In the genomic region with DNA sequence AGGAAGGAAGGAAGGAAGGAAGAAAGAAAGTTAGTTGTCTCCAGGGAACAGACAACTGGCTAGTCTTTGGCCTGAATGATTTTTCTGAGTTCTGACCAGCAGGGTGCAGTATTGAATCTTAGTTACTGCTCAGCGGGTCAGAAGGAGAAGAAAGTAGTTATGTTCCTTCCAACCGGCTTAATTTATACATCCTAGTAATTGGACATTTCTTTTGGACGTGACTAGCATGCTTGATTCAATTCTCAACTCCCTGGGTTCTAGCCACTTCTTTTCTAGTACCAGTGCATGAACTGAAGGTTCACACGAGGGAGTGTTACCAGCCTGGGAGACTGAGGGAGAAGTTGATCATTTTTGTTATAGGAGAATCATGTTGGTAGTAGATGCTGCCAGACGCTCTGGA, we compare ENCODE assay signal across 9 mouse cellular contexts.
A peak's percentile ranks its signal among the peaks of the same experiment; 100 is the strongest.
DNase-seq lines count a peak whose midpoint lies in the region; ATAC-seq and TF ChIP-seq lines count a peak whose summit lies in the region.
"Had no signal": no experiment of that assay in that cellular context is flagged by ENCODE, and none has a peak within 500 bp of the region (broad histone marks: within the 10 kb centered on the region; RNA-seq: fewer than 3 reads in every experiment).

No protein-coding gene starts in this region.

- H3K36me3 ChIP-seq in lung, embryonic 14.5 days (ENCODE audit: insufficient read depth) = no peaks in the 10 kb centered on the region
- no peaks in the 10 kb centered on the region for H3K36me3 ChIP-seq in liver, postnatal 0 days (replicated peaks; ENCODE audit: insufficient read depth, low read length)
- H3K36me3 ChIP-seq: embryonic facial prominence, embryonic 12.5 days; lung, embryonic 15.5 days had no signal

- ATAC-seq in lung, embryonic 14.5 days (ENCODE audit: insufficient read depth) = no peak
- no peak for ATAC-seq in liver, postnatal 0 days

- H3K4me3 ChIP-seq in lung, embryonic 14.5 days (ENCODE audit: low read depth, low read length) = no peak overlapping the region
- no peak overlapping the region for H3K4me3 ChIP-seq in lung, adult 2 months (replicated peaks; ENCODE audit: extremely low read depth, low read depth, low read length)
- H3K4me3 ChIP-seq in liver, postnatal 0 days (ENCODE audit: low read depth, low read length) = no peak overlapping the region
- H3K4me3 ChIP-seq: embryonic facial prominence, embryonic 12.5 days; lung, embryonic 15.5 days had no signal

- H3K4me2 ChIP-seq in lung, embryonic 14.5 days = no peak overlapping the region
- H3K4me2 ChIP-seq in liver, postnatal 0 days (ENCODE audit: low read depth, low read length) = no peak overlapping the region
- H3K4me2 ChIP-seq: embryonic facial prominence, embryonic 12.5 days; lung, embryonic 15.5 days had no signal

- H3K27me3 ChIP-seq in lung, embryonic 14.5 days (ENCODE audit: insufficient read depth, low read length) = no peaks in the 10 kb centered on the region
- H3K27me3 ChIP-seq in liver, postnatal 0 days (ENCODE audit: insufficient read depth, low read length) = no peaks in the 10 kb centered on the region
- H3K27me3 ChIP-seq: embryonic facial prominence, embryonic 12.5 days; lung, embryonic 15.5 days had no signal

- TF ChIP-seq EP300 in liver, postnatal 0 days (IDR thresholded peaks at IDR 0.05; ENCODE audit: low read depth) = no peak

- no peaks in the 10 kb centered on the region for H3K4me1 ChIP-seq in lung, embryonic 14.5 days (ENCODE audit: insufficient read depth)
- H3K4me1 ChIP-seq in lung, adult 2 months (ENCODE audit: control insufficient read depth, insufficient read depth, low read length) = no peaks in the 10 kb centered on the region
- H3K4me1 ChIP-seq in liver, postnatal 0 days (ENCODE audit: insufficient read depth) = no peaks in the 10 kb centered on the region
- H3K4me1 ChIP-seq: embryonic facial prominence, embryonic 12.5 days; lung, embryonic 15.5 days had no signal

- TF ChIP-seq CTCF in lung, embryonic 14.5 days (IDR thresholded peaks at IDR 0.05; ENCODE audit: low read depth) = peak; percentile 62
- no peak for TF ChIP-seq CTCF in lung, adult 2 months (IDR thresholded peaks at IDR 0.05; ENCODE audit: insufficient read depth, low read length)
- TF ChIP-seq CTCF in liver, postnatal 0 days (IDR thresholded peaks at IDR 0.05; ENCODE audit: low read depth) = peak; percentile 39

- peak; percentile 89 for DNase-seq in lung, embryonic 14.5 days
- no peak for DNase-seq in lung, adult 2 months
- peak; percentile 68 for DNase-seq in adrenal gland, postnatal 10 days
- peak; percentile 59 for DNase-seq in embryo, embryonic 9.5 days (ENCODE audit: extremely low spot score)
- DNase-seq in kidney, adult 9 months = peak; percentile 43
- no peak for DNase-seq in liver, postnatal 0 days
- DNase-seq in yolk sac, embryonic 10.5 days (ENCODE audit: low spot score) = peak; percentile 7

- 23% methylated on average over 5 of the region's 5 CpGs for WGBS in lung, embryonic 14.5 days
- WGBS in lung, adult 2 months = 32% methylated on average over 5 of the region's 5 CpGs
- 26% methylated on average over 5 of the region's 5 CpGs for WGBS in liver, postnatal 0 days (ENCODE audit: insufficient replicate concordance)

- TF ChIP-seq POLR2A in lung, adult 2 months (IDR thresholded peaks at IDR 0.05; ENCODE audit: borderline replicate concordance, extremely low read depth, low read depth, low read length) = no peak

- H3K9me3 ChIP-seq in lung, embryonic 14.5 days (ENCODE audit: low read depth, low read length) = no peaks in the 10 kb centered on the region
- no peaks in the 10 kb centered on the region for H3K9me3 ChIP-seq in liver, postnatal 0 days (ENCODE audit: low read length)
- H3K9me3 ChIP-seq: embryonic facial prominence, embryonic 12.5 days; lung, embryonic 15.5 days had no signal

- no peak overlapping the region for H3K9ac ChIP-seq in lung, embryonic 14.5 days
- no peak overlapping the region for H3K9ac ChIP-seq in liver, postnatal 0 days (replicated peaks)
- H3K9ac ChIP-seq: embryonic facial prominence, embryonic 12.5 days; lung, embryonic 15.5 days had no signal

- no peak overlapping the region for H3K27ac ChIP-seq in lung, embryonic 14.5 days (ENCODE audit: low read depth)
- no peak overlapping the region for H3K27ac ChIP-seq in liver, postnatal 0 days (ENCODE audit: low read depth)
- H3K27ac ChIP-seq: embryonic facial prominence, embryonic 12.5 days; lung, embryonic 15.5 days had no signal

Comparison
In these comparisons a context has a peak if more than half of its experiments do, and no peak if none do; other contexts are left out.
1. DNase-seq: peak in lung, embryonic 14.5 days (single experiment), adrenal gland, postnatal 10 days (single experiment), embryo, embryonic 9.5 days (single experiment), kidney, adult 9 months (single experiment) and yolk sac, embryonic 10.5 days (single experiment); none in lung, adult 2 months (single experiment) and liver, postnatal 0 days (single experiment).